Mouse (Mus musculus) liver, embryonic 15.5 days (tissue): Measurements from ENCODE around the gene Nepro. TPM values are rescaled to one million over a fixed set of nuclear protein-coding genes. Genes with fewer than 3 reads are reported as not detected.

ENCODE experiments used
- ATAC-seq: fragments of 200-750 bp; cut with Nextera tagmentation; 2 replicates; pipeline ENCODE4 v1.8.0; 2017; ENCODE audit warnings: moderate number of reproducible peaks, mild to moderate bottlenecking, moderate library complexity; ENCODE audit not compliant: insufficient read depth
- H3K27ac ChIP-seq: fragments of 300-500 bp; sonication (generic); replicated peaks from 2 replicates; pipeline ENCODE4 v1.5.1; 2015; ENCODE audit warnings: mild to moderate bottlenecking, inconsistent platforms
- H3K27me3 ChIP-seq: fragments of 300-500 bp; sonication (generic); 2 replicates; pipeline ENCODE4 v1.6.1; 2015; ENCODE audit warnings: mild to moderate bottlenecking, inconsistent platforms
- H3K36me3 ChIP-seq: fragments of 300-500 bp; sonication (generic); replicated peaks from 2 replicates; pipeline ENCODE4 v1.6.1; 2015; ENCODE audit warnings: moderate library complexity, mild to moderate bottlenecking, inconsistent platforms
- H3K4me1 ChIP-seq: fragments of 300-500 bp; sonication (generic); replicated peaks from 2 replicates; pipeline ENCODE4 v1.6.1; 2015; ENCODE audit warnings: inconsistent platforms
- H3K4me2 ChIP-seq: fragments of 300-500 bp; sonication (generic); 2 replicates; pipeline ENCODE4 v1.6.1; 2015; ENCODE audit warnings: moderate library complexity, mild to moderate bottlenecking, inconsistent platforms
- H3K4me3 ChIP-seq: fragments of 300-500 bp; sonication (generic); replicated peaks from 2 replicates; pipeline ENCODE4 v1.5.1; 2015; ENCODE audit warnings: mild to moderate bottlenecking, inconsistent platforms
- H3K9ac ChIP-seq: fragments of 300-500 bp; sonication (generic); 2 replicates; pipeline ENCODE4 v1.6.1; 2015; ENCODE audit warnings: moderate library complexity, mild to moderate bottlenecking, inconsistent platforms
- H3K9me3 ChIP-seq: fragments of 300-500 bp; sonication (generic); replicated peaks from 2 replicates; pipeline ENCODE4 v1.6.1; 2016; ENCODE audit warnings: inconsistent platforms
- WGBS: fragments of 180-500 bp; shearing (Covaris S2); methylation state at CpG from one replicate; pipeline ENCODE4 v1.1.7; 2015; ENCODE audit warnings: mixed read lengths; ENCODE audit not compliant: insufficient replicate concordance; 5-methylcytosine and 5-hydroxymethylcytosine counted together
- polyA plus RNA-seq: library from polyadenylated mRNA; unstranded; fragments of >200 nt; fragmentation: Nextera tagmentation; extraction: Ambion mirVana; gene quantifications from 2 replicates; pipeline ENCODE4 v1.2.1, GENCODE M21; 2015

Gene Nepro
- polyA plus RNA-seq, 1 experiment from 2014 or later, result 2.1 TPM

DNA sequence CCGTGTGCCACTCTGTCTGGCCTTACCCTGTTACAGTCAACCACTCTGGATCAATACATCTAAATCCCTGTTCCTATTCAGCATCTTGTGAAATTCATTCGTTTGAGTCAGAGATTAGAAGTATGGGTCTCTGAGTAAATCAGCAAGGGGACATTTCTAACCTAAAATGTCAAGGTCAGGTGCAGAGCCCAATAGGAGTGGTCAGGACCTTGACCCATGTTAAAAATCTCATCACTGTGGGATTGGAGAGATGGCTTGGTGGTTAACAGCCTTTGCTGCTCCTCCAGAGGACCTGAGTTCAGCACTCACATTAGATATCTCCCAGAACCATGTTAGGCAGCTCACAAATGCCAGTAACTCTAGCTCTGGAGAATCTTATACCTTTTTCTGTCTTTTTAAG lies 33.6 kb upstream of the Nepro start:
- no peak for ATAC-seq
- no peak overlapping the region for H3K27ac ChIP-seq
- H3K4me2 ChIP-seq, result no peak overlapping the region
- no peaks in the 10 kb centered on the region for H3K4me1 ChIP-seq
- no peak overlapping the region for H3K4me3 ChIP-seq
- H3K36me3 ChIP-seq, result no peaks in the 10 kb centered on the region
- WGBS, result 45% methylated on average over 2 of the region's 2 CpGs
- no peak overlapping the region for H3K9ac ChIP-seq
- no peaks in the 10 kb centered on the region for H3K9me3 ChIP-seq
- peaks cover 31% of the 10 kb centered on the region for H3K27me3 ChIP-seq

DNA sequence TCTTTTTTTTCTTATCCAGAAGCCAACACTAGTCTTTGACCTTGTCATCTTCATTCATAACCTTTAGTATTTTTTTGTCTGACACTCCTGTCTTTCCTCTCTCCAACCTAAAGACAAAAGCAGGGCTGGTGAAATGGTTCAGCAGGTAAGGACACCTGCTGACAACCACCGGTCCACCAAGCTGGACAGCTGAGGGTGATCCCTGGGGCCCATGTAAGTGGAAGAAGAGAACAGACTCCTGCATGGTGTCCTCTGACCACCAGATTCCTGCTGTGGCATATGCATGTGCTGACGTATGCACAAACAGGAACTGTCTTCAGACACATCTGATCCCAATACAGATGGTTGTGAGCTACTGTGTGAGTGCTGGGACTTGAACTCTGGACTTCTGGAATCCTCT lies 33.0 kb upstream of the Nepro start:
- Histone ChIP-seq H3K4me2 (no peak overlapping the region), H3K27ac (no peak overlapping the region), H3K9me3 (no peaks in the 10 kb centered on the region), H3K4me3 (no peak overlapping the region), H3K27me3 (peaks cover 31% of the 10 kb centered on the region), H3K4me1 (no peaks in the 10 kb centered on the region), H3K36me3 (no peaks in the 10 kb centered on the region), H3K9ac (no peak overlapping the region)
- 40% methylated on average over 2 of the region's 2 CpGs for WGBS
- ATAC-seq, result no peak

DNA sequence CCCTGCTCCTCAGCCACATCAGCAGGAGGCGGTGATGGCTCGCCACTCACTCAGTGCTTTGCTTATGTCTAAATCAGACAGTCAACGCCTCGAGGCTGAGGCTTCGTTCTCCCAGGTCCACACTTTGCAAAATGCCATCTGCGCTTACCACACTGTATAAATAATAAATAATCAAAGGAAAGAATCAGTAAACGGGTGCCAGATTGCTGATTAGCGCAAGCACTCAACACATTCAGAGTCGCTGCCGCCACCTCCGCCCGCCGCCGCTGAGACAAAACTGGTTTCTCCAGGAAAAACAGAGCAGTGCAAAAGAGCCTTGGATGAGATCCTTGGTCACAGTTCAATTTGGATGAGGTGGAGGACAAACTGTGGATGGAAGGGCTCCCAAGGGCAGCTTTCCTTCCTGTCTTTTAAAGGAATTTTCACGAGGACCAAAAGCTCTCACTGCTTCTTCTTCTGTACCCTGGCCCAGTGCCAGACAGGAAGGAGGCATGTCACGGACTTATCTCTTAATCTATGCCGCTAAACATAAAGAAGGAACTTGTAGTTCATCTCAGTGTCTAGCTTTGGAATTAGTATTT lies 32.5 kb upstream of the Nepro start:
- WGBS, result 38% methylated on average over 17 of the region's 17 CpGs
- Histone ChIP-seq H3K27ac (no peak overlapping the region), H3K27me3 (peaks cover 31% of the 10 kb centered on the region), H3K9ac (no peak overlapping the region), H3K4me3 (no peak overlapping the region), H3K4me2 (no peak overlapping the region), H3K9me3 (no peaks in the 10 kb centered on the region), H3K4me1 (no peaks in the 10 kb centered on the region), H3K36me3 (no peaks in the 10 kb centered on the region)
- ATAC-seq, result no peak

DNA sequence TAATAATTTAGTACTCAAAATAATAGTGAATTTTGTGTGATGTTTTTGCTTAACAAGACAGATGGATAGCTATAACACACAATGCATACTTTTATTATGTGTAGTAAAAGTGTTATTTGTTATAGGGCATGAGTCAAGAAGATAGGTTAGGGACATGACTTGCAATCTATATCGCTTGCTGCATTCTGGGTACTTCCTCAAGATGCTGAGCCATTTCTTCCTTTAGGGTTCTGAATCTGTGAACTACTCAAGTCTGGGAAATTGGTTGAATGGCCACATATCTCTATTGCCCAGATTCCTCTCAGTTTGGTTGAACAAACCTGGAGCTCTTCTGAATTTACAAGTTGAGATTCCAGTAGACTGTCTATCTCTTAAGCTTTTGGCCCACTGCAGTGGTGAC lies 31.6 kb upstream of the Nepro start:
- H3K9me3 ChIP-seq, result no peaks in the 10 kb centered on the region

DNA sequence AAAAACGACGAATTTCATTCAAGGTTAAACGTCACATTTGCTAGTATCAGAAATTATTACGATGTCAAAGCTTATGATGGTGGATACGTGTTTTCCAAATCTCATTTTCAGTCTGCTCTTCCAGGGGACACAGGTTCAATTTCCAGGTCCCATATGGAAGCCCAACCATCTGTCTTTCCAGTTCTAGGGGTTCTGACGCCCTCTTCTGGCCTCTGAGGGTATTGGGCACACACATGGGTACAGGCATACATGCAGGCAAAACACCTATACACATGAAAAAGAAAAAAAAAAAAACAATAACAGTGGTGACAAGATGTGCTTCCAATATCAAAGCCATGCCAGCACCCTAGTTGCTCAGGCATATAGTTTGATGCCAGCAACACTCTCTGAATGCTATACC lies 30.4 kb upstream of the Nepro start:
- WGBS, result 57% methylated on average over 6 of the region's 6 CpGs
- H3K4me2 ChIP-seq, result no peak overlapping the region
- H3K9ac ChIP-seq, result no peak overlapping the region

More for the DNA sequence above, 31.6 kb upstream of the Nepro start:
- no peaks in the 10 kb centered on the region for H3K36me3 ChIP-seq
- no peaks in the 10 kb centered on the region for H3K4me1 ChIP-seq
- H3K9ac ChIP-seq, result no peak overlapping the region
- peaks cover 22% of the 10 kb centered on the region for H3K27me3 ChIP-seq
- no peak for ATAC-seq
- no peak overlapping the region for H3K27ac ChIP-seq
- H3K4me2 ChIP-seq, result no peak overlapping the region
- no peak overlapping the region for H3K4me3 ChIP-seq
- 19% methylated on average over 1 of the region's 1 CpGs for WGBS

DNA sequence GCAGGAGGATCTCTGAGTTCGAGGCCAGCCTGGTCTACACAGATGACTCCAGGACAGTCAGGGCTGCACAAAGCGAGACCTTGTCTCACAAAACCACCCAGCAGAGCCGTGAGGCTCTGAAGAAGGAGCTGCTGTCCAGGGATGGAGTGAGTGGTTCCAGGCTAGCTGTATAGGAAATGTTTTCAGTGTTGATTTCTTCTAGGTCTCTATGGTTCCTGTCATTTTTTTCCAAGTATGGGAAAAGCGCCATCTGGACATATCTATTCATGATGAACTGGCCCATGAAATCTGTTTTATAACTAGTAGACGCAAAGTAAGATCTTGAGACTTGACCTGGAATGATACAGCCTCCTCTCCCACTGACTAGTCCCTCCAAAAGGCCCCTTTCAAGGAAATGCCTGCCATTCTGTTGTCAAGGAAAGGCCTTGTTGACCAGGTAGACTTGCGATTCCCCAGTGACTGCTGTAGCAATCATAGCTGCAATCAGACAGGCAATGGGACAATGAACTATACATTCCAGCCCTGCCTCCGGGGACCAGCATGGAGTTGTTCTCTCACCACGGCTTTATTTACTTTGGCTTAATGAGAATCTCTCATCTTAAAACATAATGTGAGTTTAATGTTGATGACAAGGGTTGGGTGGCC lies 28.8 kb upstream of the Nepro start:
- WGBS, result 59% methylated on average over 8 of the region's 8 CpGs
- H3K4me2 ChIP-seq, result no peak overlapping the region
- no peak overlapping the region for H3K9ac ChIP-seq

More for the DNA sequence above, 30.4 kb upstream of the Nepro start:
- Histone ChIP-seq H3K9me3 (no peaks in the 10 kb centered on the region), H3K27me3 (peaks cover 14% of the 10 kb centered on the region), H3K4me3 (no peak overlapping the region), H3K4me1 (no peaks in the 10 kb centered on the region), H3K36me3 (no peaks in the 10 kb centered on the region), H3K27ac (no peak overlapping the region)
- no peak for ATAC-seq

DNA sequence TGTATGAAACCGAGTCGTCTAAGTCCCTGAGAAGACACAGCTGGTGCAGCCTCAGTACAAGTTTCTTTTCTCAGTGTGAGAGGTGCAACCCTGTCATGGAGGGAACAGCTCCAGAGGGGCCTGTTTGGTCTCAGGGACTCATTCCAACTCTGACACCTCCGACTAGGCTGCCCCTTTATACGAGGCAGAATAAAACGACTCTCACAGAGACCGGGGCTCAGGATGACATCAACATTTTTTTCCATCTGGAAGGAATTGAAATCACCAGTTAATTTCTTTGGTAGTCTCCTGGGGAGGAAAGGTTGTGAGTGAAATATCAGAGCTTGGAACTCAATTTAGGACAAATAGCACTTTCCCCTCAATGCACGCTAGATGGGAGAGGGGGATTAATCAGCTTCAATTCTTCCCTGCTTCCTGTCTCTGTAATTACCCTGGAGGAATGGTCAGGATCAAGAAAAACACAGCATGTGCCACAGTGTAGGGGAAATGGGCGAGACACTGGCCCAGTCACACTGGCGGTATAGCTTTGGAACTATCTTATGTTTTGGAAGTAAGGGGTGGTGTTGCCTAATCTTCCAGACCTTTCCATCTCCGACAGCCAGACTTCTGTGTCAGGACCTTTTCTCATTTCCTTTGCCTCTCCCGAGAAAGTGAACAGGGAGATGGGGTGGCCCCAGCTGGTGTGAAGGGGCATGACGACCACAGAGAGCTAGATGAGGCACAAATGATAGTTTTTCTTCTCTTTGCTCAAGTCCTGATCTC lies 28.1 kb upstream of the Nepro start:
- H3K27ac ChIP-seq, result no peak overlapping the region

More for the DNA sequence above, 28.8 kb upstream of the Nepro start:
- no peak for ATAC-seq
- Histone ChIP-seq H3K4me1 (no peaks in the 10 kb centered on the region), H3K4me3 (no peak overlapping the region), H3K36me3 (no peaks in the 10 kb centered on the region), H3K27me3 (peaks cover 3% of the 10 kb centered on the region; the same call in 1 of the 2 replicates), H3K9me3 (no peaks in the 10 kb centered on the region), H3K27ac (no peak overlapping the region)

DNA sequence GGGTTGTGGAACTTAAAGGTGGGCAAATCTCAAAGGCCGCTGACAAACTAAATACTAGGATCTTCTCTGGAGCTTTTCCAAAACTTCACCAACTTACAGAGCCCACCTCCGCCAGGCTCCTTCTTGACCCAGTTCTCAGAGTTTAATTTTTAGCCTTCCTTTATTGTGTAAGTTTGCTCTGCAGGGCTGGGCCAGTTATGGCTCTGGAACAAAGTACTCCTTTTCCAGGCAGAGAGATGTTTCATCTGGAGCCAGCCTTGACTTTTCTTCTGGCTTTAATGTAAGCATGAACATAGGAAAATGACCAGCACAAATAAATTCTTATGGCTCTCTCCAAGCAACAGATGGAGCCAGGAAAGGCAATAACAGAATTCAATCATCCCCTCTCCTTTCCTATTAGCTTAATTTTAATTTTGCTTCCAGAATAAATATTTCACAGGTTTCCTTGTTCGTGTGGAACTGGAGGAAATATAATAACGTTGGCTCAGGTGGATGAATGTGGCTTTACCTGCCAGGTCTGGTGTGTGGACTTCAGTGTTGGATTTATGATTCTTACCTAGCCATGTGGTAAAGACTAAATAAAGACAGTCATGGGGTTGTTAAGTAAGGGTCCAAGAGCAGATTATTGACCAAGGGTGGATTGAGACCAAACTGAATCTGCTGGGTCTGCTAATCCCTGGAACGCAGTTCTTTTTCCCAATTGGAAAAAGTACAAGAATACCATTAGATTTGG lies 26.5 kb upstream of the Nepro start:
- Histone ChIP-seq H3K36me3 (no peaks in the 10 kb centered on the region), H3K9ac (no peak overlapping the region), H3K9me3 (no peaks in the 10 kb centered on the region), H3K4me3 (no peak overlapping the region), H3K4me1 (no peaks in the 10 kb centered on the region), H3K27me3 (no peaks in the 10 kb centered on the region), H3K27ac (no peak overlapping the region), H3K4me2 (no peak overlapping the region)
- no peak for ATAC-seq
- WGBS, result 64% methylated on average over 5 of the region's 5 CpGs

More for the DNA sequence above, 28.1 kb upstream of the Nepro start:
- Histone ChIP-seq H3K4me2 (no peak overlapping the region), H3K36me3 (no peaks in the 10 kb centered on the region), H3K9ac (no peak overlapping the region), H3K27me3 (no peaks in the 10 kb centered on the region), H3K9me3 (no peaks in the 10 kb centered on the region), H3K4me3 (no peak overlapping the region), H3K4me1 (no peaks in the 10 kb centered on the region)
- WGBS, result 46% methylated on average over 12 of the region's 12 CpGs
- ATAC-seq, result no peak

DNA sequence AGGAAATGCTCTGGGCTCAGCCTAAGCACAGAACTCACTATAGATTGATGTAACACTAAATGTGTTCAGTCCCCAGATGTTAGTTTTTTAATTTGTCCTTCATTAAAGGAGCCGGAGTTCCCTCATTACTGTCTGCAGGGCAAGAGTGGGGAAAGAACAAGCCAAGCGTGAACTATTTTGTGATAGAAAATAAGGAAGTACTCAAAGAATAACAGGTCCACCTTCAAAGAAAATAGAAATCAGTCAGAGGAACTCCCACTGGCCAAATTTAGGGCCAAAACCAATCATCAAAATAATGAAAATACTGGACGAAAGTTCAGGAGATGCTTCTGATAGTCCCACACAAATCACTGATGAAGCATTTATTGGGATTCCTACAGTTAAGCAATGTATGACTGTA lies 22.9 kb upstream of the Nepro start:
- no peak overlapping the region for H3K9ac ChIP-seq
- 59% methylated on average over 3 of the region's 3 CpGs for WGBS
- no peak overlapping the region for H3K27ac ChIP-seq
- no peaks in the 10 kb centered on the region for H3K27me3 ChIP-seq
- ATAC-seq, result no peak
- H3K4me2 ChIP-seq, result no peak overlapping the region
- H3K36me3 ChIP-seq, result no peaks in the 10 kb centered on the region
- H3K4me3 ChIP-seq, result no peak overlapping the region
- H3K9me3 ChIP-seq, result no peaks in the 10 kb centered on the region
- no peaks in the 10 kb centered on the region for H3K4me1 ChIP-seq

DNA sequence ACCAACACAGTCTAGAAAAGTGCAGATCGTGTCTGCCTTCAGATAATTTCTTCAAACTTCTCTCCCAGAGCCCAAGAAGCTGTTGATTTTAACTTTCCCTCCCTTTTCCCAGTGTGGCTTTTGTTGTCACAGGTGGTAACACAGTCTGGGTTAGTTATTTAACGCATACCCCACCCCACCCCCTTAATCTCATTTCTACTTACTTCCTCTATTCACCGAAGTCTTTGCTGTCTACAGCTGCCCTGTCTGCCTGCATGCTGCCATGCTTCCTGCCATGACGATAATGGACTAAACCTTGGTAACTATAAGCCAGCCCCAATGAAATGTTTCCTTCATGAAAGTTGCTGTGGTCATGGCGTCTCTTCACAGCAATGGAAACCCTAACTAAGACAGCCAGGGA lies 21.8 kb upstream of the Nepro start:
- WGBS, result 8% methylated on average over 5 of the region's 5 CpGs
- no peaks in the 10 kb centered on the region for H3K36me3 ChIP-seq
- H3K9ac ChIP-seq, result no peak overlapping the region
- H3K4me1 ChIP-seq, result no peaks in the 10 kb centered on the region
- no peaks in the 10 kb centered on the region for H3K27me3 ChIP-seq
- no peak overlapping the region for H3K4me2 ChIP-seq
- ATAC-seq, result no peak
- no peaks in the 10 kb centered on the region for H3K9me3 ChIP-seq
- H3K27ac ChIP-seq, result no peak overlapping the region
- no peak overlapping the region for H3K4me3 ChIP-seq

DNA sequence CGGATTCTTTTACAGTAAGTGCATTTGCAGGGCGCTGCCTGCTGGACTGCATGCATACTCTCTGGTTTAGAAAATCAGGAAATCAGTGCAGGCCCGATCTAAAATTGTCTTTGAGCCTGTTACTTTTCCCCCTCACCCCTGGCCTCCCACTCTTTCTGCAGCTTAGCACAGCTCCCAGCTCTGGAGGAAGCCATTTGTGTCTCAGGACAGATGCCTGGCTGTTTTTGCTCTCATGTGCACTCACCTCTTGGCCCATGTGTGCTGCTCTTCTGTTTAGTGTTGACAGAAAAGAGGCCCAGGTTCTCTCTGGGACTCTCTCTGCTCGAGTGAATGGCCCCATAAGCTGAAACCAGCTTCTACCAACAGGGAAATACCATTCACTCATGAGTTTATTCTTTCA lies 20.6 kb upstream of the Nepro start:
- no peaks in the 10 kb centered on the region for H3K36me3 ChIP-seq
- H3K27me3 ChIP-seq, result no peaks in the 10 kb centered on the region
- no peak overlapping the region for H3K4me3 ChIP-seq
- no peaks in the 10 kb centered on the region for H3K4me1 ChIP-seq
- H3K9me3 ChIP-seq, result no peaks in the 10 kb centered on the region
- 52% methylated on average over 4 of the region's 4 CpGs for WGBS
- H3K4me2 ChIP-seq, result no peak overlapping the region
- ATAC-seq, result no peak
- no peak overlapping the region for H3K27ac ChIP-seq
- no peak overlapping the region for H3K9ac ChIP-seq
